Mouse (Mus musculus) bone marrow, adult 2 months (tissue): ENCODE results near the gene Blnk.

Experiments used
- CTCF ChIP-seq: fragments of 200-500 bp; IDR thresholded peaks from 2 replicates; pipeline ENCODE4 v1.5.1; 2011; ENCODE audit warnings: low read length, control low read depth; ENCODE audit not compliant: control insufficient read depth, insufficient read depth
- POLR2A ChIP-seq: fragments of 200-500 bp; IDR thresholded peaks from 2 replicates; pipeline ENCODE4 v1.6.1; 2011; ENCODE audit warnings: low read depth, mild to moderate bottlenecking, control low read depth, low read length, borderline replicate concordance; ENCODE audit not compliant: control insufficient read depth

DNA sequence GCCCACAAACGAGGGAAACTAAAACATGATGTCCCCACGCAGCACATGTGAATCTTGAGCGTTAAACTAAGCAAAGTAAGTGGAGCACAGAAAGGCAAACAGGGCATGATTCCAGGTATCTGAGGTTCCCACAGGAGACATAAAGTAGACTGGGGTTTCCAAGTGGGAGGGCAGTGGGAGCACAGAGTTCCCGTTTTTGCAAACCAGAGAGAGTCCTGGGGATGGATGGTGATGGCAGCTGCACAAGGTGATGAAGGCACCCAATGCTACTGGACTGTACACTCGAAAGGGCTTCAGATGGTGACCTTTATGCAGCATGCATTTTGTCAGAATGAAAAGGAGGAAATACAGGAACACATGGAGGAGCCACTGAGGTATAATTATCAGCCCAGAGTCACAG, 5.5 kb downstream of the Blnk start:
- TF ChIP-seq CTCF (no peak), POLR2A (no peak)
